Mouse (Mus musculus): ENCODE data around the gene Slc39a1.

Gene Slc39a1

DNA sequence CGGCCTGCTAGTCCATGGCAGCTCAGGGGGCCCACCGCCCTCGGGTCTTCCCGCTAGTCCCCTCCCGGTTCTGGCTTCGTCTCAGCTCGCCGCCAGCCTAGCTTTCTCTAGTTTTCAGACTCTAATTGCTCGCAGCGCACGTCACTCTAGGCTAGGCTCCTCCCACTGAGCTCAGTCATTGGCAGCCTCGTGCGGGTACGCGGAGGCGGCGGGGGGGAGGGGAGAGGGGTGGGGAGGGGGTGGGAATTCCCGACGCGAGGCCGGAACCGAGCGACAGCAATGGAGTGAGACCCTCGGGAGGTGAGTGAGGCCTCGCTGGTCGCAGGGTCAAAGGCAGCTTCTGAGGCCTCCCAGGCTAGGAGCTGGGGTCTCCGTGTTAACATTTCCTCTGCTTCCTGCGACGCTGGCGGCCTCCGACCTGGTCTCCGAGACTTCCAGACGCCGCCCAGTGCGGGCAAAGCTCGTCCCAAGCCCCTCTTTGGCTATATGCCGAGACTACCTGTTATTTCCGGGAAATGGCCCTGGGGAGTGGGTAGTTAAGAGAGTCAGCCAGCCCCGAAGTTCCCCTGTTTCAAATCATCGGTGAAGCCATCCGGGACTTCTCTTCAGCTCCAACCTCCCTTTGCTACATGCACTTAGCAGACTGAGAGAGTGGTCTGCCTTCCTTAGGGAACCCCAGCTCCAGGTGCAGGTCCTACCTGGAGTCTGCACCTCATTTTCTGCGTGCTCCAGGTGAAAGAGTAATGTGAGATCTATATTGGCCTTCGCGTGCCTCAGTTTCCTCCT is at the start of gene Slc39a1:
Gene Slc39a1 (plus strand): TSS at position 213 of the 786 bp plus-strand sequence.
- peak; percentile 90 for ATAC-seq (ENCODE audit: insufficient number of reproducible peaks, low FRiP score, low TSS enrichment)

DNA sequence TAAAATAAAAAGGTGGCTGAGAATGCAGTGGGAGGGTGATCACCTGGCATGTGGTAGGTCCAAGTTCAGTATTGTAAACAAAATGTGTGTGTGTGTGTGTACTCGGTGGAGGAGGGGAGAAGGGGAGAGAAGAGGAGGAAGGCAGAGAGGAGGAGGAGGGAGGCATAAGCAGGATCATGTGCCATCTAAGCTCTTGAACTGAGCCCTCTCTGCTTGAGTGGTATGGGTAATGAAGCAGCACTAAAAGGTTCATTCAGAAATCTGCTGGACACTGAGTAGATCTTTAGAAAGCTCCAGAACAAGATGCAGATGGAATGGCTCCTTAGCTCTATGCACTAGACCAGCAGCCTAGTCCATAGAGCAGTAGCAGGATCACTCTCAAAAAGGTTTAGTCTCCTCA is 45.1 kb upstream of the Slc39a1 start:
- no peak for ATAC-seq (ENCODE audit: insufficient number of reproducible peaks, low FRiP score, low TSS enrichment)

DNA sequence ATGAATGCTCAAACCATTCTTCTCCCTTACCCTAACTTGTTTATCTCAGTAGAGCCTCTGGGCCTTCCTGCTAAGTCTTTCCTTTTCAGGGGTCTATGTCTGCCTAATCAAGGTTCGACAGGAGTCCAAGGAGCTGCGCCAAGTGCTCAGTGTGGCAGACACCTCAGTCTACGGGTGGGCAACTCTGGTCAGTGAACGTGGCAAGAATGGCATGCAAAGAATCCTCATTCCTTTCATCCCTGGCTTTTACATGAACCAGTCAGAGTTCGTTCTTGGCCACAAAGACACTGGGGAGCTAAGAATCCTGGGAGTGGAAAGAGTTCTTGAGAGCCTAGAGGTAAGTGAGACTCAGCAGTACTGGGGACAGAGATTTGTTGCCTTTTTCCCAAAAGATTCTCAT is 44.4 kb upstream of the Slc39a1 start:
- ATAC-seq (ENCODE audit: insufficient number of reproducible peaks, low FRiP score, low TSS enrichment) = no peak

DNA sequence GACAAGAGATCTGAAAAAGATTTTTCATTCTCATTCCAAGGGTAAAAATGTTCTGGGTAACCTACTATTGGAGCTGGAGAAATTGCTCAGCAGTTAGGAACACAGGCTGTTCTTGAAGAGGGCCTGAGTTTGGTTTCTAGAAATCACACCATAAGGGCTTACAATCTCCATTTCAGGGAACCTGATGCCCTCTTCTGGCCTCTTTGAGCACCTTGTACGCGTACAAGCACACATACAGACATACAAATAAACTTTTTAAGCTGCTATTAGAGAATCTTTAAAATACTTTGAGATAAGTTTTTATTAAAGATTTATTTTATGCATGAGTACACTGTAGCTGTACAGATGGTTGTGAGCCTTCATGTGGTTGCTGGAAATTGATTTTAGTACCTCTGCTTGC is 43.4 kb upstream of the Slc39a1 start:
- no peak for ATAC-seq (ENCODE audit: insufficient number of reproducible peaks, low FRiP score, low TSS enrichment)

DNA sequence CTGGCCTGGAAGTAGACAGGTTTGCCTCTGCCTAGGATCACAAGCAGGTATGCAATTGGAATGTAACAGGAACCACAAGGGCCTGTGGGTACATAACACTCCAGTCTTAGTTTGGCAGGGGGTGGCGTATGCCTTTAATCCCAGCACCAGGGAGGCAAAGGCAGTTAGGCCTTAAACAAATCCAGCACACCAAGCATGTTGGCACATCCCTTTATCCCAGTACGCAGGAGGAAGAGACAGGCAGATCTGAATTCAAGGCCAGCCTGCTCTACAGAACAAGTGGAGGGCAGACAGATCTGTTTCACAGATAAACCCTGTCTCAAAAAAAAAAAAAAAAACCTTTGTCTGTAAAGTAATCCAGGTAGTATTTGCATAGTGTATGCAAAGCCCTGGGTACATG is 39.3 kb upstream of the Slc39a1 start:
- no peak for ATAC-seq (ENCODE audit: insufficient number of reproducible peaks, low FRiP score, low TSS enrichment)

DNA sequence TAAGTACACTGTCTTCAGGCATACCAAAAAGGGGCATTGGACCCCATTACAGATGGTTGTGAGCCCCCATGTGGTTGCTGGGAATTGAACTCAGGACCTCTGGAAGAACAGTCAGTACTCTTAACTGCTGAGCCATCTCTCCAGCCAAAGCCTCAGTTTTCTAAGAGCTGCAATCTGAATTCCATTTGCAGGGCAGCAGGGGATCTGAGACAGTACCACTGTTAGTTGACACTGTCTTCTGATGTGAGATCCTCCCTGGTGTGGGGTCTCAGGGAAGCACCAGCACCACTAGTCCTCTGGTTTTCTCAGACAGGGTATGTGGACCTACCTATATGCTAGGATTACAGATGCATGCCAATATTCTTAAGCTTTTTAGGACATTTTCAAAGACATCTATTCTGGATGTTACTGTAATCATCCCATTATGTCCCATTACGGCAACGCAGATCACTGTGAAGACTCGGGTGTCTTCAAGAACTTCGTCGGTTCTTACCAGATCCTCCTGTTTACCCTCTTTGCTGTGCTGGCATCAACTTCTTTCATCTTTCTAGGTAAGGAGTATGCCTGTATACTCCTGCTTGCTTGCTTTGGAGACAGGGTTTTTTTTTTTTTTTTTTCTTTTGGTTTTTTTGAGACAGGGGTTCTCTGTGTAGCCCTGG is 37.9 kb upstream of the Slc39a1 start:
- ATAC-seq (ENCODE audit: insufficient number of reproducible peaks, low FRiP score, low TSS enrichment) = no peak

DNA sequence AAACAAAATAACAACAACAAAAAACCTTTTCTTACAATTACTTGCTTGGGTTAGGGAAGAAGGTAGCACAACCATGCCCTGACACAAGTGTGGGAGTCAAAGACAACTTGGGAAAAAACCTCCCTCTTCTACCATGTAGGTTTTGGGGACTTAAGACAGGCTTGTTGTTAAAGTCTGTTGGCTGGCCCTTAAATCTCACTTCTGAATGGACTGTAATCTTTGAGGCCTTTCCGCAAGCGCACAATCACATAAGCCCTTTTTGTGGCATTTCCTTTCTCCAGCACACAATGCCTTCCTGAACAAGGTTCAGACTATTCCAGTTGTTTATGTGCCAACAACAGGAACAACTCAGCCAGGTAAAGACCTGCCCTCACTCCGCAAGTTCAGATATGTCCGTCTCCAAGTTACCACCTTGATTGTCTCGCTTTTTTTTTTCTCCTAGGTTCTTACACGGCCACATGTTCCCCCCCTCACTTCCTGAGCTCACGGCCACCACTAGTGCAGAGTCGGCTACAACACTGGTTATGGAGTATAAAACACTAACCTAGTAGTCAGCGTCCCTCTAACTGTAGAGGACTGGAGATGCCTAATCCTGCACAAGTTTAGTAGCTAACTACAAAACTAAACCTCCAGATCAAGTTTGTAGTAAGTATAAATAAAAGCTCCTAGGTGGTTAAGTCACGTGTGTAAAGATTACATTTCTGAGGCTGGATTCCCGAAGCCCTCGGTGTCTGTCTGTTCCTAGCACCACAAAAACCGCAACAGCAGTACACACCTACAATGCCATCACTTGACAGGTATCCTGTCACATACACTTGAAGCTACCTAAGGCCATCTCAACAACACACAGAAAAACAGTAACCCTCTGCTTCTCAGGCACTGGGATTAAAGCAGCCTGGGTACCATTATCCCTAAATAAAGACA is 36.2 kb upstream of the Slc39a1 start:
- no peak for ATAC-seq (ENCODE audit: insufficient number of reproducible peaks, low FRiP score, low TSS enrichment)

DNA sequence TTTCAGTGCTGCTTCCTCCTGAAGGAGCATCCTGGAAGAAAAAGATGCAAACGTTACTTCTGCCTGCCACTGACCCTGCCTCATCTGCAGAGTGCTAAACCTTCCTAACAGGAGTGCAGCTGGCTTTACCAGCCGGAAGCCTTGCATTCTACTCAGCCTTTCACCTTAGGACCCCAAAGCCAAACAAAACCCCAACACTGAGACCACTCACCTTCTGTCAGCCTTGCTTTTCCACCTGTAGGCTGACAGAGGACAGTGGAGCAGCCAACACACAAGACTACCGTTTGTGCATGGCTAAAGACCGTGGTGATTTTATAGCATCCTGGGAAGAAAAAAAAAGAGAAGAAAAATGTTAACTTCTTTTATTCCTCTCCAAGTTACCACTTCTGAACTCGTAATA is 35.2 kb upstream of the Slc39a1 start:
- ATAC-seq (ENCODE audit: insufficient number of reproducible peaks, low FRiP score, low TSS enrichment) = no peak

DNA sequence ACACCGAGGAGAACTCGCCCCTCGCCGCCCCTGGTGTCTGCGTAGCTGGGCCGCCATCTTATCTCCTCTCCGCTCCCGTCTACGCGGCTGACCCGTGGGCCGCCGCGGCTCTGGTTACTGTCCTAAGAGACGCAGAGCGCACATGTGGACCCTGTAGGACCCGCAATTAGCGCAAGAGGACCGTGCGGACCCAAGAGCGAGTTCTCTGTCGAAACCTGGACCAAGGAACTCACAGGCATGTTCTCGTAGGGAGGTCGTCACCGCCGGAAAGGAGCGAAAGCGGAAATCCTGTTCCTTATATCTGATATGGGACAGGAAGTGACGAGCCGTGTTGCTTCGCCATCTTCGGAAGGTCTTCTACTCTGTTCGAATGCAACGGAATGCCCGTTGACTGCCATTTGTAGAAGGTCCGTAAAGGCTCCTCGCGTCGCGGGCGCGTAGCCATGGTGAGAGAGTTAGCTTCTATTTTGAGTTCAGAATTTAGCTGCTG is 34.5 kb upstream of the Slc39a1 start, which contains the start of the genes Rps27 and Rab13:
Gene Rps27 (minus strand): TSS at position 275 of the 490 bp plus-strand sequence.
Gene Rab13 (plus strand): TSS at position 319 of the 490 bp plus-strand sequence.
- ATAC-seq (ENCODE audit: insufficient number of reproducible peaks, low FRiP score, low TSS enrichment) = peak; percentile 95

DNA sequence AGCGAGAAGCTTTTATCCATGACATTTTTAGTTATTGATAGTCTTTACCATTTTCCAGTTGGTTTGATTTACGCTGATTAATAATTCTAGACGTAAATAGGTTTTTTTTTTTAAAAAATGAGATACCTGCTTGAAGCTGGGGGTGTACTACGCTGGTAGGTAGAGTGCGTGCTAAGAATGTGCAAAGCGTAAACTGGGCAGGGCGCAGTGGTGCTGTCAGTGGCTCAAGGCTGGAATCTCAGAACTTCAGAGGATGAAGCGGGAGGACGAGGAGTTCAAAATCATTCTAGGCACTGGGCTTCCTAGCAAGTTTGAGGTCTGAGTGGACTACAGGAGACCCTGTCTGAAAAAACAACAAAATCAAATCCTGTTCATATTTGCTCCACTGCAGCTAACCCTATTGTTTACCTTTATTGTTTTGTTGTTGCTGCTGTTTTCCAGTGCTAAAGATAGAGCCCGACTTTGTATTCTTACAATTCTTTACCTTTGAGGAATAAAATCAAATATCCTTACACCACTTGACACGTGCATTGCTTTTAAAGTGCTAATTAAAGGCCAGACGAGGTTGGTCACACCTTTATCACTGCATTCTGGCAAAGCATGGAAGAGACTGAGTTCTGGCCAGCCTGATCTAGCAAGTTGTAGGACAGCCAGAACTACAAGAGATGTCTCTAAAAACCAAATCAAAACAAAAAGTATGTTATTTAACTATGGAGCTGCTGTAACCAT is 33.9 kb upstream of the Slc39a1 start:
- ATAC-seq (ENCODE audit: insufficient number of reproducible peaks, low FRiP score, low TSS enrichment) = no peak

DNA sequence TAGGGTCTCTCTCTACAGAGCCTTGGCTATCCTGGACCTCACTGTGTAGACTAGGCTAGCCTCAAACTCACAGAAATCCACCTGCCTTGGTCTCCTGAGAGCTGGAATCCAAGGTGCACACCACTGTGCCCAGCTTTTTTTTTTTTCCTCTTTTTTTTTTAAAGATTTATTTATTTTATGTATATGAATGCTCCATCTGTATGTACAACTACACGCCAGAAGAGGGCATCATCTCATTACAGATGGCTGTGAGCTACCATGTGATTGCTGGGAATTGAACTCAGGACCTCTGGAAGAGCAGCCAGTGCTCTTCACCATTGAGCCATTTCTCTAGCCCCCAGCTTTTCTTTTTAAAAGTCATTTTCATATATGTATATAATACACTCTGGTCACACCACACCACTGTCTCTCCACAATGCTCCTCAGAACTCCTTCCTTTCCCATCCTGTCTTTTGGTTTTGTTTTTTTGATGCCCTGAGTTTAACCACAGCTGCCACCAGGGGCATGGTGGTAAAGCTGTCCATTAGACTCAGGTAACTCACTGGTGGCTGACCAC is 32.1 kb upstream of the Slc39a1 start:
- no peak for ATAC-seq (ENCODE audit: insufficient number of reproducible peaks, low FRiP score, low TSS enrichment)

DNA sequence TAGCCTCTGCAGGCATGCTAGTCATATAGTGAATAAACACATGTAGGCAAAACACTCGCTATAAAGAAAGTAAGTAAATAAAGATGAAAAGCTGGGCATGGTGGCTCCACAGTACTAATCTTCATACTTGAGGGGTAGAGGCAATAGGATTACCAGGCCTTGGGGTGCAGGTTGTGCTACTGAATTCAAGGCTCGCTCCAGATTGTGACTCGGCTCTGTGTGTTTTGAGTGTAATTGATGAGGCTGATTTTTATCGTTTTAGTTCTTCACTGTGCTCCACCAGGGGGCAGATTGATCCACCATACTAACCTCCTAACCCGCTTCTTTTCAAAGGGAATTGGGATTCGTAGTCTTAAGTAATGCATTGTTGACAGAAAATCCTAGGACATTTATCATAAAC is 27.9 kb upstream of the Slc39a1 start:
- ATAC-seq (ENCODE audit: insufficient number of reproducible peaks, low FRiP score, low TSS enrichment) = no peak

DNA sequence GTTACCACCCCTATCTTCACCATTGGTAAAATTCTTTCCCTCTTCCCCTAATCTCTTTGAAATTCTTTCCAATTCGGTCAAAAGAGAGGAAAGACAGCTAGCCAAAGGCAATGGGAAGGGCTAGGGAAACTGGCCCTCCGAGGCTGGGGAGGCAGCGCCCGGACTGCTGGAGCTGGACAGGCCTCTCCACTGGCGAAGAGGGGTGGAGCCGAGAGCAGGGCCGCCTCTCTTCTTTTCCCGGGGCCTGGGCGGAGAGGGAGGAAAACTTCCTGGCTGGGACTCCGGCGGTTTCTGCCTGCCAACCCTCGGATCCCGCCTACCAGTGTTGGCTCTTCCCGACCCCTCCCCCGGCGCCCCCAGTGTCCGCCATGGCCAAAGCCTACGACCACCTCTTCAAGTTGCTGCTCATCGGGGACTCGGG is 27.4 kb upstream of the Slc39a1 start:
- ATAC-seq (ENCODE audit: insufficient number of reproducible peaks, low FRiP score, low TSS enrichment) = peak; percentile 68; the same call in 1 of the 2 replicates

DNA sequence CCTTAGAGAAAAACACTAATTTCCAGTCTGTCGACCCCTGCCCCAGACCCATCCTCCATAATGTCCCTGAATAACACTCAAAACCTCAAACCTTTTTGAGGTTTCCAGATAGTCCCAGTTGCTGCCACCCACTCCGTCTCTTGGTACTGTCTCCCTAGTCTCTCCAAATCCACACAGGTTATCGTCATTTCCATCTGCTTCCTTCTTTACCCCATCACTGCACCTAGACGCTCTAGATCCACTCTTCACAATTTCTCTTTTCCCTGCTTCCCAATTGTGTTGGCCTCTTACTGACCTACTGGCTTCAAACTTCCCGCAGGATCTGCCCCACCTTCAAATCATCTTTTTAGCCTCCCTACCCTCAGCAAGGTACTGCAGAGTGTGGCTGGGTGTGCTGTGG is 26.8 kb upstream of the Slc39a1 start:
- no peak for ATAC-seq (ENCODE audit: insufficient number of reproducible peaks, low FRiP score, low TSS enrichment)

DNA sequence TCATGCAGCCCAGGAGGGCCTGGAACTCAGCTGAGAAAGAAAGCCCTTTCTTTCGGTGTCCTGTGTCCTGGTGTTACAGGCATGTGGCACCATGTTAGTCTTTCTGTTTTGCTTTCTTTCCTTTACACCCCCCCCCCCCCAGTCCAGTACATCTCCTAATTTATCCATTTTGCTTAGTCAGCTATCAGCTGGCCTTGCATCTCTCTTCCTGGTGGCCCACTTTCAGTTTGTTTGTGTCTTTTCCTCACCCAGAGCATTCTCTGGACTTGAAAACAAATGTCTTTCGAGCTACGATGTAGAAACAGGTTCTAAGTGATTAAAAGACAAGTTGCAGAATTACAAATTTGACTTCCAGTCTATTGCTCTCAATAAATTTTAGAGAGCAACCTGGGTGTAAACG is 25.5 kb upstream of the Slc39a1 start:
- ATAC-seq (ENCODE audit: insufficient number of reproducible peaks, low FRiP score, low TSS enrichment) = no peak

DNA sequence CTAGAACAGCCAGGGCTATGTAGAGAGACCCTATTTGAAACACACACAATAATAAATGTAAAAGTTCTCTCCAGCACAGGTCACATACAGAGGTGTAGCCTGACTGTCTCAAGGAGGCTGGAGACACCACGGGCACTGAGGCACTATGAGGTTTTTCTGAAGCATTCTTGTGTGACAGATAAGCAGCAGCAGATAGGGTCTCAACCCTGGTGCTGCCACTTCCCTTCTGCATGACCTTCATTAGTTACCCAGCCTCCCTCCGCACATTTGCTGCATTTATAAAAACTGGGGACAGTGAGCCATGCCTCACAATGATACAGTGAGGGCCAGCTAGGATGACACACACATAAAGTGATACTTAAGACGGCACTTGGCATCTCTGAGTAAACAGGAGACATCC is 25.0 kb upstream of the Slc39a1 start:
- no peak for ATAC-seq (ENCODE audit: insufficient number of reproducible peaks, low FRiP score, low TSS enrichment)

DNA sequence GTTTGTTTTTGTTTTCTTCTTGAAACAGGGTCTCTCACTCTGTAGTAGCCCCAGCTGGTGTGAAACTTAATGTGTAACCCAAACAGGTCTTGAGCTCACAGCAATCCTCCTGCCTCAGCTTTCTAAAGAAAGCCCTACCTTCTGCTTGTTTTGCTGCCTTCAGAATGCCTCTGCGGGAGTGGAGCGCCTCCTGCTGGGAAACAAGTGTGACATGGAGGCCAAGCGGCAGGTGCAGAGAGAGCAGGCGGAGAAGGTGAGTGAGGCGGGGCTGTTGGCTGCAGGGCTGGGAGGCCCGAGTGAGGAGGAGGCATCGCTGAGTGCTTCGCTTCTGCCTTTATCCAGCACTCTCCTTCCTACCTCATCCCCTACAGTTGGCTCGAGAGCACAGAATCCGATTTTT is 23.6 kb upstream of the Slc39a1 start:
- no peak for ATAC-seq (ENCODE audit: insufficient number of reproducible peaks, low FRiP score, low TSS enrichment)

DNA sequence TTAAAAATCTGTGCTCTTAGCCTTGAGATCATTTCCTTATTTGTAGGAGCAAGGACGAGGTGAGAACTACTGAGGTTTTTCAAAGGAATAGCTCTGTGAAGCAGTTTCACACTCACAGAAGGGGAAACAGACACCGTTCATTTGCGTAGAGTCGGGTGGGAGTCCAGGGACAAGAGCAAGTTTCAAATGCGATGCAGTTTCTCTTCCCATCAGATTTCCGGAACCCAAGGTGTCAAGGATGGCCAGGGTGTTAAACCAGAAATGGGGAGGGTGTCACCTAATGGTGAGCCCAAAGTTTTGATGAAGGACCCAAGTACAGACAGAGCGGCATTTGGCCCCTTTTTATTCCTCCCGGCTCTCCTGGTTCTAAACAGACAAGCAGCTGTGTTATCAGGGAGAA is 16.9 kb upstream of the Slc39a1 start:
- 0 out of 2 replicates have a peak, but pooled peaks have one; percentile 15 for ATAC-seq (ENCODE audit: insufficient number of reproducible peaks, low FRiP score, low TSS enrichment)

DNA sequence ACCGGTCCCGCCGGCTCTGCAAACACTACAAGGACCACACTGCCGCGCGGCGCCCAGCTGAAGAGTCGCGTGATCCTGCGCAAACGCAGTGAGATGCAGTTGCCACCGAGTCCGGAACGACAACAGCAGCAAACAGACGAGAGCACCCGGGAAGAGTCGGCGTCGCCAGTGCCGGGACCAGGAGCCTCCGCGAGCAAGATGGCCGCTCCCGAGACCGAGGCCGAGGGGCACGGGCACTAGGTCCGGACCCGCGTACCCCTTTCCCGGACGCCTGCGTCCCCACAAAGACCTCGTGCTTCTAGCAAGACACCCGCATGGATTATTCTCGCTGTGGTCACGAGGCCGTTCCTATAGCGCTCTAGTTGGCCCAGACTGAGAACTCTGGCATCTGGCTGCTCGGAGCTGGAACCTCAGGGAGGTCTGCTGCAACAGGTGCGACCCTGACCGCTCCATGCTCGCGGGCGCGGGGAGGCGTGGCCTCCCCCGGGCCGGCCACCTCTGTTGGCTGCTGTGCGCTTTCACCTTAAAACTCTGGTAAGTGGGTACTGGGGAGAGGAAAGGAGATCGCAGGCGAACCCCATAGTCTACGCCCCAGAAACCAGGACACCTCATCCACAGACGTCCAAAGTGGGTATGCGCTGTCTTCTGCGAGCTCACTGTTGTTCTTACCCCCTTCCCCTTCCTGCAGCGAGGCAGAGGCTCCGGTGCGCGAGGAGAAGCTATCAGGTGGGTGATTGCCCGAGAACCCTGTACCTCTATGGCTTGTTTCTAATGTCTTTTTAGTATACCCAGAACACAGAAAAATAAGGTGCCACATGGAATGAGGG is 16.3 kb upstream of the Slc39a1 start, which contains the start of gene Jtb:
Gene Jtb (plus strand): TSS at position 91 of the 827 bp plus-strand sequence.
- ATAC-seq (ENCODE audit: insufficient number of reproducible peaks, low FRiP score, low TSS enrichment) = peak; percentile 100

Data from cerebellum, adult (tissue).